Mouse (Mus musculus) MEL (cell line): ENCODE data around the gene March4.

Experiments used
- CTCF ChIP-seq, 3 experiments: IDR thresholded peaks in 2 of 3; conservative IDR thresholded peaks in 1 of 3; 2 replicates each; pipeline ENCODE4 v1.5.1; 2011 to 2012; ENCODE audit warnings: low read length in 3 of 3, low read depth in 2 of 3, mild to moderate bottlenecking in 2 of 3, improper control_type of control experiment in 1 of 3, inconsistent platforms in 1 of 3, mixed read lengths in 1 of 3, moderate library complexity in 1 of 3; ENCODE audit not compliant: control insufficient read depth in 1 of 3, insufficient read depth in 1 of 3, poor library complexity in 1 of 3, severe bottlenecking in 1 of 3
- GABPA ChIP-seq: IDR thresholded peaks from 2 replicates; pipeline ENCODE4 v1.6.1; 2012; ENCODE audit warnings: low read depth, mild to moderate bottlenecking, inconsistent platforms, low read length, improper control_type of control experiment, moderate library complexity
- GATA1 ChIP-seq: IDR thresholded peaks from 2 replicates; pipeline ENCODE4 v1.6.1; 2011; ENCODE audit warnings: low read depth, low read length, improper control_type of control experiment
- HCFC1 ChIP-seq: IDR thresholded peaks from 2 replicates; pipeline ENCODE4 v1.6.1; 2012; ENCODE audit warnings: low read depth, mild to moderate bottlenecking, inconsistent platforms, low read length, improper control_type of control experiment, moderate library complexity
- POLR2A ChIP-seq, 2 experiments: IDR thresholded peaks; 2 replicates each; pipeline ENCODE4 v1.6.1; 2011 to 2012; ENCODE audit warnings: low read length in 2 of 2, mild to moderate bottlenecking in 2 of 2, control low read depth in 1 of 2, improper control_type of control experiment in 1 of 2, low read depth in 1 of 2, moderate library complexity in 1 of 2; ENCODE audit not compliant: control insufficient read depth in 1 of 2, insufficient read depth in 1 of 2, poor library complexity in 1 of 2
- POLR2AphosphoS2 ChIP-seq: IDR thresholded peaks from 2 replicates; pipeline ENCODE4 v1.6.1; 2011; ENCODE audit warnings: low read length, improper control_type of control experiment
- RCOR1 ChIP-seq: IDR thresholded peaks from 2 replicates; pipeline ENCODE4 v1.6.1; 2012; ENCODE audit warnings: low read depth, mild to moderate bottlenecking, inconsistent platforms, low read length, improper control_type of control experiment
- SMC3 ChIP-seq: IDR thresholded peaks from 2 replicates; pipeline ENCODE4 v1.6.1; 2011; ENCODE audit warnings: low read depth, low read length, improper control_type of control experiment
- TCF12 ChIP-seq: IDR thresholded peaks from 2 replicates; pipeline ENCODE4 v1.6.1; 2014; ENCODE audit warnings: low read depth, mild to moderate bottlenecking, inconsistent platforms, low read length, improper control_type of control experiment, moderate library complexity
- UBTF ChIP-seq: IDR thresholded peaks from 2 replicates; pipeline ENCODE4 v1.6.1; 2012; ENCODE audit warnings: low read depth, mild to moderate bottlenecking, inconsistent platforms, low read length, improper control_type of control experiment, moderate library complexity, borderline replicate concordance; ENCODE audit not compliant: insufficient read depth

- TF ChIP-seq CTCF (IDR thresholded peaks at IDR 0.05 in 2 of 3, conservative IDR thresholded peaks at IDR 0.05 in 1 of 3; ENCODE audit: control insufficient read depth in 1 of 3, insufficient read depth in 1 of 3, low read depth in 2 of 3, low read length in 3 of 3, poor library complexity in 1 of 3, severe bottlenecking in 1 of 3): no peak
- TF ChIP-seq GATA1: no peak
- TF ChIP-seq UBTF: no peak
- TF ChIP-seq GABPA: no peak
- no peak for TF ChIP-seq RCOR1
- no peak for TF ChIP-seq POLR2A (IDR thresholded peaks at IDR 0.05; ENCODE audit: control insufficient read depth in 1 of 2, insufficient read depth in 1 of 2, low read depth in 1 of 2, low read length in 2 of 2, poor library complexity in 1 of 2)
- TF ChIP-seq HCFC1: no peak
- no peak for TF ChIP-seq SMC3
- TF ChIP-seq TCF12: no peak
- no peak for TF ChIP-seq POLR2AphosphoS2
These were observed 136.1 kb downstream of the March4 start for GRCm38 (mm10) chr1:72400616-72401015.
